8 mouse cellular contexts compared by ENCODE assay signal in genomic region chr6:50678826-50679485, GRCm38 (mm10). TPM values are rescaled to one million over a fixed set of nuclear protein-coding genes. Genes with fewer than 3 reads are reported as not detected.
DNase-seq lines count a peak whose midpoint lies in the region; ATAC-seq and TF ChIP-seq lines count a peak whose summit lies in the region.

No protein-coding gene starts in this region.

- TF ChIP-seq POLR2A in small intestine, adult 2 months (IDR thresholded peaks at IDR 0.05; ENCODE audit: low read depth, low read length), result no peak

- H3K9me3 ChIP-seq in intestine, embryonic 15.5 days, result no peaks in the 10 kb centered on the region
- H3K9me3 ChIP-seq in midbrain, embryonic 12.5 days, result no peaks in the 10 kb centered on the region

- H3K36me3 ChIP-seq in intestine, embryonic 15.5 days, result no peaks in the 10 kb centered on the region
- H3K36me3 ChIP-seq in midbrain, embryonic 12.5 days, result no peaks in the 10 kb centered on the region
- no peaks in the 10 kb centered on the region for H3K36me3 ChIP-seq in small intestine, adult 2 months (ENCODE audit: control insufficient read depth, insufficient read depth, low read length)

- no peaks in the 10 kb centered on the region for H3K27me3 ChIP-seq in intestine, embryonic 15.5 days (replicated peaks)
- H3K27me3 ChIP-seq in midbrain, embryonic 12.5 days, result peaks cover 13% of the 10 kb centered on the region
- H3K27me3 ChIP-seq in small intestine, adult 2 months (ENCODE audit: control insufficient read depth, insufficient read depth, low read length), result no peaks in the 10 kb centered on the region

- H3K4me1 ChIP-seq in intestine, embryonic 15.5 days (replicated peaks), result 0 out of 2 replicates have a peak, but pooled peaks cover 3% of the 10 kb centered on the region
- peaks cover 6% of the 10 kb centered on the region; the same call in 1 of the 2 replicates for H3K4me1 ChIP-seq in midbrain, embryonic 12.5 days
- no peaks in the 10 kb centered on the region for H3K4me1 ChIP-seq in small intestine, adult 2 months (ENCODE audit: control insufficient read depth, insufficient read depth, insufficient read length, low read length)

- peak; percentile 70 for DNase-seq in ZHBTc4 (ENCODE audit: low read depth, low spot score)
- peak; percentile 89 to 91 for DNase-seq in cerebellum, postnatal 14 days
- peak; percentile 50 to 69 for DNase-seq in frontal cortex, postnatal 25 days (ENCODE audit: low spot score in 2 of 2)
- DNase-seq in left cerebral cortex, adult 9 months (ENCODE audit: low spot score in 2 of 2), result peak; percentile 31 to 79

- H3K4me3 ChIP-seq in intestine, embryonic 15.5 days (replicated peaks), result no peak overlapping the region
- H3K4me3 ChIP-seq in midbrain, embryonic 12.5 days, result no peak overlapping the region
- no peak overlapping the region for H3K4me3 ChIP-seq in small intestine, adult 2 months (ENCODE audit: low read depth, low read length)

- 25% methylated on average over 8 of the region's 8 CpGs for WGBS in intestine, embryonic 15.5 days
- 30% methylated on average over 8 of the region's 8 CpGs for WGBS in midbrain, embryonic 12.5 days
- WGBS in small intestine, adult 2 months, result 29% methylated on average over 8 of the region's 8 CpGs

- ATAC-seq in intestine, embryonic 15.5 days, result peak; percentile 31; the same call in 1 of the 2 replicates
- peak; percentile 63; the same call in 1 of the 2 replicates for ATAC-seq in midbrain, embryonic 12.5 days (ENCODE audit: low FRiP score, low read depth)
- no peak for ATAC-seq in inflammation-experienced regulatory T-cells, adult 6 months

- no peak overlapping the region for H3K9ac ChIP-seq in intestine, embryonic 15.5 days
- no peak overlapping the region for H3K9ac ChIP-seq in midbrain, embryonic 12.5 days (replicated peaks)

- TF ChIP-seq CTCF in small intestine, adult 2 months (IDR thresholded peaks at IDR 0.05; ENCODE audit: extremely low read depth, insufficient read length, insufficient replicate concordance, low read depth, low read length), result peak; percentile 94

- H3K4me2 ChIP-seq in intestine, embryonic 15.5 days (replicated peaks), result no peak overlapping the region
- no peak overlapping the region for H3K4me2 ChIP-seq in midbrain, embryonic 12.5 days (replicated peaks)

- no peak overlapping the region for H3K27ac ChIP-seq in intestine, embryonic 15.5 days
- H3K27ac ChIP-seq in midbrain, embryonic 12.5 days (replicated peaks), result no peak overlapping the region
- H3K27ac ChIP-seq in small intestine, adult 2 months (ENCODE audit: insufficient read depth, low read depth, low read length), result no peak overlapping the region

RNA-seq across cellular contexts. Expression of gene Npvf, which starts 24.7 kb away (rescaled TPM):
- not detected in 2 replicates for polyA plus RNA-seq in intestine, embryonic 15.5 days (2015; fragmentation: Nextera tagmentation; extraction: Ambion mirVana)
- not detected in 2 replicates for polyA plus RNA-seq in midbrain, embryonic 12.5 days (2016; fragmentation: Nextera tagmentation; extraction: Ambion mirVana)
- polyA plus RNA-seq in small intestine, adult 2 months (2012; rRNA removed), result not detected in 2 replicates
- not detected for polyA plus RNA-seq in inflammation-experienced regulatory T-cells, adult 6 months (2017; shearing (Covaris generic))
